Mouse (Mus musculus) MEL (cell line): ENCODE results near the gene Haus5. TPM values are rescaled to one million over a fixed set of nuclear protein-coding genes. Genes with fewer than 3 reads are reported as not detected.

Experiments
- DNase-seq: peaks from one replicate; pipeline ENCODE4 v3.0.0; 2011; ENCODE audit warnings: low read depth, low spot score
- H3K27ac ChIP-seq: 2 replicates; pipeline ENCODE4 v1.5.1; 2012; ENCODE audit warnings: low read depth, mild to moderate bottlenecking, control low read depth, low read length, moderate library complexity; ENCODE audit not compliant: control insufficient read depth
- H3K27me3 ChIP-seq, 2 experiments: fragments of 150-350 bp in 1 of 2; sonication (generic) in 1 of 2; 2 replicates each; pipeline ENCODE4 v1.6.1; 2012; ENCODE audit warnings: low read length in 2 of 2, mild to moderate bottlenecking in 2 of 2, improper control_type of control experiment in 1 of 2, moderate library complexity in 1 of 2; ENCODE audit not compliant: insufficient read depth in 2 of 2, control insufficient read depth in 1 of 2
- H3K36me3 ChIP-seq, 2 experiments: 2 replicates each; pipeline ENCODE4 v1.6.1; 2012 to 2014; ENCODE audit warnings: low read length in 2 of 2, improper control_type of control experiment in 1 of 2, inconsistent platforms in 1 of 2, mild to moderate bottlenecking in 1 of 2; ENCODE audit not compliant: insufficient read depth in 2 of 2, control insufficient read depth in 1 of 2
- H3K4me1 ChIP-seq, 2 experiments: fragments of 150-350 bp in 1 of 2; sonication (generic) in 1 of 2; 2 replicates each; pipeline ENCODE4 v1.6.1; 2012; ENCODE audit warnings: low read length in 2 of 2, improper control_type of control experiment in 1 of 2, mild to moderate bottlenecking in 1 of 2; ENCODE audit not compliant: insufficient read depth in 2 of 2, control insufficient read depth in 1 of 2
- H3K4me3 ChIP-seq, 2 experiments: fragments of 150-350 bp in 1 of 2; sonication (generic) in 1 of 2; 2 replicates each; pipeline ENCODE4 v1.5.1; 2012; ENCODE audit warnings: low read depth in 2 of 2, low read length in 2 of 2, mild to moderate bottlenecking in 2 of 2, moderate library complexity in 2 of 2, control low read depth in 1 of 2, improper control_type of control experiment in 1 of 2; ENCODE audit not compliant: control insufficient read depth in 1 of 2, insufficient read depth in 1 of 2
- H3K79me2 ChIP-seq: 2 replicates; pipeline ENCODE4 v1.6.1; 2012; ENCODE audit warnings: mild to moderate bottlenecking, low read length, moderate library complexity; ENCODE audit not compliant: control insufficient read depth, poor library complexity, insufficient read depth
- H3K9ac ChIP-seq: 2 replicates; pipeline ENCODE4 v1.6.1; 2012; ENCODE audit warnings: low read depth, mild to moderate bottlenecking, control low read depth, low read length, moderate library complexity; ENCODE audit not compliant: control insufficient read depth, poor library complexity, severe bottlenecking
- H3K9me3 ChIP-seq: fragments of 150-350 bp; sonication (generic); replicated peaks from 2 replicates; pipeline ENCODE4 v1.6.1; 2012; ENCODE audit warnings: mild to moderate bottlenecking, low read length, improper control_type of control experiment, moderate library complexity; ENCODE audit not compliant: insufficient read depth
- BHLHE40 ChIP-seq: IDR thresholded peaks from 2 replicates; pipeline ENCODE4 v1.6.1; 2012; ENCODE audit warnings: low read depth, mild to moderate bottlenecking, inconsistent platforms, low read length, improper control_type of control experiment, borderline replicate concordance
- CHD1 ChIP-seq: IDR thresholded peaks from 2 replicates; pipeline ENCODE4 v1.6.1; 2012; ENCODE audit warnings: low read depth, mild to moderate bottlenecking, inconsistent platforms, low read length, improper control_type of control experiment
- CHD2 ChIP-seq: IDR thresholded peaks from 2 replicates; pipeline ENCODE4 v1.6.1; 2011; ENCODE audit warnings: low read length, improper control_type of control experiment
- CTCF ChIP-seq, 3 experiments: IDR thresholded peaks in 2 of 3; conservative IDR thresholded peaks in 1 of 3; 2 replicates each; pipeline ENCODE4 v1.5.1; 2011 to 2012; ENCODE audit warnings: low read length in 3 of 3, low read depth in 2 of 3, mild to moderate bottlenecking in 2 of 3, improper control_type of control experiment in 1 of 3, inconsistent platforms in 1 of 3, mixed read lengths in 1 of 3, moderate library complexity in 1 of 3; ENCODE audit not compliant: control insufficient read depth in 1 of 3, insufficient read depth in 1 of 3, poor library complexity in 1 of 3, severe bottlenecking in 1 of 3
- E2F4 ChIP-seq: IDR thresholded peaks from 2 replicates; pipeline ENCODE4 v1.6.1; 2011; ENCODE audit warnings: low read depth, low read length, improper control_type of control experiment, borderline replicate concordance
- EP300 ChIP-seq, 2 experiments: IDR thresholded peaks; 2 replicates each; pipeline ENCODE4 v1.6.1; 2011; ENCODE audit warnings: improper control_type of control experiment in 2 of 2, low read length in 2 of 2, low read depth in 1 of 2, mild to moderate bottlenecking in 1 of 2
- HCFC1 ChIP-seq: IDR thresholded peaks from 2 replicates; pipeline ENCODE4 v1.6.1; 2012; ENCODE audit warnings: low read depth, mild to moderate bottlenecking, inconsistent platforms, low read length, improper control_type of control experiment, moderate library complexity
- KAT2A ChIP-seq: conservative IDR thresholded peaks from 2 replicates; pipeline ENCODE4 v1.6.1; 2012; ENCODE audit warnings: low read depth, low read length, improper control_type of control experiment, inconsistent platforms
- MAFK ChIP-seq: IDR thresholded peaks from 2 replicates; pipeline ENCODE4 v1.6.1; 2011; ENCODE audit warnings: low read depth, mild to moderate bottlenecking, low read length, improper control_type of control experiment, borderline replicate concordance
- MAZ ChIP-seq: IDR thresholded peaks from 2 replicates; pipeline ENCODE4 v1.6.1; 2012; ENCODE audit warnings: low read depth, mild to moderate bottlenecking, inconsistent platforms, low read length, improper control_type of control experiment
- MYB ChIP-seq: IDR thresholded peaks from 2 replicates; pipeline ENCODE4 v1.6.1; 2011; ENCODE audit warnings: mild to moderate bottlenecking, low read depth, low read length, improper control_type of control experiment
- MYC ChIP-seq: IDR thresholded peaks from 2 replicates; pipeline ENCODE4 v1.6.1; 2011; ENCODE audit warnings: low read depth, mild to moderate bottlenecking, low read length, improper control_type of control experiment, moderate library complexity
- NRF1 ChIP-seq: IDR thresholded peaks from 2 replicates; pipeline ENCODE4 v1.6.1; 2014; ENCODE audit warnings: low read depth, mild to moderate bottlenecking, inconsistent platforms, low read length, improper control_type of control experiment, moderate library complexity; ENCODE audit not compliant: poor library complexity, insufficient read depth, severe bottlenecking
- POLR2A ChIP-seq, 2 experiments: IDR thresholded peaks; 2 replicates each; pipeline ENCODE4 v1.6.1; 2011 to 2012; ENCODE audit warnings: low read length in 2 of 2, mild to moderate bottlenecking in 2 of 2, control low read depth in 1 of 2, improper control_type of control experiment in 1 of 2, low read depth in 1 of 2, moderate library complexity in 1 of 2; ENCODE audit not compliant: control insufficient read depth in 1 of 2, insufficient read depth in 1 of 2, poor library complexity in 1 of 2
- POLR2AphosphoS2 ChIP-seq: IDR thresholded peaks from 2 replicates; pipeline ENCODE4 v1.6.1; 2011; ENCODE audit warnings: low read length, improper control_type of control experiment
- POLR2AphosphoS5 ChIP-seq: IDR thresholded peaks from 2 replicates; pipeline ENCODE4 v1.6.1; 2012; ENCODE audit warnings: low read depth, borderline replicate concordance, mild to moderate bottlenecking, inconsistent platforms, low read length, moderate library complexity, mixed read lengths
- RCOR1 ChIP-seq: IDR thresholded peaks from 2 replicates; pipeline ENCODE4 v1.6.1; 2012; ENCODE audit warnings: low read depth, mild to moderate bottlenecking, inconsistent platforms, low read length, improper control_type of control experiment
- SIN3A ChIP-seq: IDR thresholded peaks from 2 replicates; pipeline ENCODE4 v1.6.1; 2012; ENCODE audit warnings: low read length, improper control_type of control experiment, inconsistent platforms
- TAL1 ChIP-seq: IDR thresholded peaks from 2 replicates; pipeline ENCODE4 v1.6.1; 2012; ENCODE audit warnings: mild to moderate bottlenecking, inconsistent platforms, low read length, moderate library complexity, mixed read lengths
- TBP ChIP-seq: IDR thresholded peaks from 2 replicates; pipeline ENCODE4 v1.8.0; 2011; ENCODE audit warnings: low read depth, low read length, improper control_type of control experiment
- TCF12 ChIP-seq: IDR thresholded peaks from 2 replicates; pipeline ENCODE4 v1.6.1; 2014; ENCODE audit warnings: low read depth, mild to moderate bottlenecking, inconsistent platforms, low read length, improper control_type of control experiment, moderate library complexity
- UBTF ChIP-seq: IDR thresholded peaks from 2 replicates; pipeline ENCODE4 v1.6.1; 2012; ENCODE audit warnings: low read depth, mild to moderate bottlenecking, inconsistent platforms, low read length, improper control_type of control experiment, moderate library complexity, borderline replicate concordance; ENCODE audit not compliant: insufficient read depth
- USF1 ChIP-seq: IDR thresholded peaks from 2 replicates; pipeline ENCODE4 v1.6.1; 2014; ENCODE audit warnings: low read depth, mild to moderate bottlenecking, inconsistent platforms, low read length, improper control_type of control experiment, moderate library complexity
- USF2 ChIP-seq, 2 experiments: IDR thresholded peaks; 2 replicates each; pipeline ENCODE4 v1.6.1; 2011 to 2012; ENCODE audit warnings: improper control_type of control experiment in 2 of 2, low read length in 2 of 2, borderline replicate concordance in 1 of 2, inconsistent platforms in 1 of 2, low read depth in 1 of 2, mild to moderate bottlenecking in 1 of 2; ENCODE audit not compliant: insufficient read depth in 1 of 2
- ZMIZ1 ChIP-seq: IDR thresholded peaks from 2 replicates; pipeline ENCODE4 v1.6.1; 2012; ENCODE audit warnings: low read depth, mild to moderate bottlenecking, inconsistent platforms, low read length, improper control_type of control experiment, moderate library complexity
- ZNF384 ChIP-seq: IDR thresholded peaks from 2 replicates; pipeline ENCODE4 v1.6.1; 2012; ENCODE audit warnings: low read depth, mild to moderate bottlenecking, inconsistent platforms, low read length, improper control_type of control experiment
- polyA plus RNA-seq, 2 experiments: library from polyadenylated mRNA; stranded (reverse) in 1 of 2; unstranded in 1 of 2; fragments of >175 nt in 1 of 2; fragments of >200 nt in 1 of 2; gene quantifications; 2 replicates each; pipeline versions ENCODE4 v1.2.1 to v1.2.4; 2012; ENCODE audit warnings: low replicate concordance in 2 of 2, low read depth in 1 of 2; ENCODE audit not compliant: insufficient read length in 2 of 2, insufficient read depth in 1 of 2, missing spikeins in 1 of 2
- total RNA-seq: library from RNA; depleted of rRNA; stranded (reverse); fragments of 300-350 nt; gene quantifications from 2 replicates; pipeline ENCODE4 v1.2.3, GENCODE M21; 2012

Haus5 gene
- total and polyA plus RNA-seq, 3 experiments, result 35.0 to 55.9 TPM; not detected in 1

- TF ChIP-seq RCOR1 (0 out of 2 replicates have a peak, but pooled peaks have one; percentile 18), POLR2A (IDR thresholded peaks at IDR 0.05; ENCODE audit: control insufficient read depth in 1 of 2, insufficient read depth in 1 of 2, low read depth in 1 of 2, low read length in 2 of 2, poor library complexity in 1 of 2) (peak in 1 of 2 experiments; percentile 80; a peak in 2 of 4 replicates), SIN3A (peak; percentile 98), TAL1 (no peak), USF1 (no peak)
- TF ChIP-seq, all 39 proteins: peak for 15
Measured at GRCm38 (mm10) chr7:30664529-30665200, at the start of gene Haus5 (continued).

DNA sequence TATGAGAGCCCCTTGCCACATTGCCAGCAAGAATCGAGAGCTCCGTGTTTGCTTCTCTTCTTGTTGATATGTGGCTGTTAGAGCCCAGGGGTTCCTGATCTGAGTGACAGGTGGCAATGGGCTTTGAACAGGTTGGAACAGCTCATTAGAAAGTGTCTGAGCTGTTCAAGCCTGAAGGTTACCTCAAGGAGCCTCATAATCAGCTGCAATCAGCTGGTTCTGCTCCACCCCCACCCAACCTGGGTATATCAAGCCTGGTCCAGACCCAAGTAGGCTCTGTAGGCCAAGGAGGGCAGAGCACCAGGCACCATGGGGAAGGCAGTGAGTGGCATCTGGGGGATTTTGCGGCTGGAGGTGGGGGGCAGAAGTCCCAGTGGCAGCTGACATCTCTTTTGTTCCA is 47.1 kb upstream of the Haus5 start, which contains the start of gene Atp4a:
Gene Atp4a (plus strand): TSS at position 268 of the 400 bp plus-strand sequence.
- Histone ChIP-seq H3K4me1 (peaks cover 0 to 10% of the 10 kb centered on the region in 2 experiments), H3K27me3 (no peaks in the 10 kb centered on the region)

GRCm38 (mm10) chr7:30707441-30707840 is 42.6 kb upstream of the Haus5 start:
- Histone ChIP-seq H3K4me1 (peaks cover 5 to 21% of the 10 kb centered on the region in 2 experiments), H3K27me3 (no peaks in the 10 kb centered on the region; a peak in 1 of 4 replicates), H3K9me3 (no peaks in the 10 kb centered on the region), H3K9ac (no peak overlapping the region), H3K36me3 (peaks cover 0 to 13% of the 10 kb centered on the region in 2 experiments; a peak in 2 of 4 replicates), H3K27ac (no peak overlapping the region), H3K4me3 (no peak overlapping the region), H3K79me2 (no peaks in the 10 kb centered on the region)
- no peak for DNase-seq
- TF ChIP-seq HCFC1, result no peak
- no peak for TF ChIP-seq CHD1
- no peak for TF ChIP-seq KAT2A
- TF ChIP-seq UBTF, result no peak
- no peak for TF ChIP-seq E2F4
- TF ChIP-seq SIN3A, result no peak
- no peak for TF ChIP-seq NRF1
- TF ChIP-seq TCF12, result no peak
- TF ChIP-seq MYC, result no peak
- TF ChIP-seq USF1, result no peak
- no peak for TF ChIP-seq MAZ
- TF ChIP-seq POLR2AphosphoS2, result no peak
- no peak for TF ChIP-seq CHD2
- no peak for TF ChIP-seq ZNF384
- TF ChIP-seq EP300 (IDR thresholded peaks at IDR 0.05; ENCODE audit: low read depth in 1 of 2, low read length in 2 of 2), result no peak

More for the DNA sequence above, 47.1 kb upstream of the Haus5 start, which contains the start of gene Atp4a:
- DNase-seq, result no peak
- Histone ChIP-seq H3K9ac (no peak within 1 kb of the TSS), H3K4me3 (no peak within 1 kb of the TSS), H3K27ac (no peak within 1 kb of the TSS), H3K36me3 (peaks cover 0 to 5% of the 10 kb centered on the region in 2 experiments; a peak in 2 of 4 replicates), H3K9me3 (no peaks in the 10 kb centered on the region), H3K79me2 (no peaks in the 10 kb centered on the region)
- TF ChIP-seq ZMIZ1 (no peak), SIN3A (no peak), MAFK (no peak), EP300 (IDR thresholded peaks at IDR 0.05; ENCODE audit: low read depth in 1 of 2, low read length in 2 of 2) (no peak), POLR2AphosphoS5 (no peak), TAL1 (no peak), USF2 (IDR thresholded peaks at IDR 0.05; ENCODE audit: borderline replicate concordance in 1 of 2, insufficient read depth in 1 of 2, low read depth in 1 of 2, low read length in 2 of 2) (no peak), USF1 (no peak), TCF12 (no peak), BHLHE40 (no peak), CTCF (IDR thresholded peaks at IDR 0.05 in 2 of 3, conservative IDR thresholded peaks at IDR 0.05 in 1 of 3; ENCODE audit: control insufficient read depth in 1 of 3, insufficient read depth in 1 of 3, low read depth in 2 of 3, low read length in 3 of 3, poor library complexity in 1 of 3, severe bottlenecking in 1 of 3) (no peak), MYB (no peak), TBP (no peak), KAT2A (no peak), ZNF384 (no peak), CHD2 (no peak)
